Mouse (Mus musculus) liver, embryonic 14.5 days (tissue): ENCODE data around the gene Ppp2ca.

Experiments
- CTCF ChIP-seq: IDR thresholded peaks from 2 replicates; pipeline ENCODE4 v1.5.1; 2016; ENCODE audit warnings: antibody characterized with exemption, low read depth, control low read depth
- EP300 ChIP-seq: IDR thresholded peaks from 2 replicates; pipeline ENCODE4 v1.6.1; 2016; ENCODE audit warnings: antibody characterized with exemption, low read depth

DNA sequence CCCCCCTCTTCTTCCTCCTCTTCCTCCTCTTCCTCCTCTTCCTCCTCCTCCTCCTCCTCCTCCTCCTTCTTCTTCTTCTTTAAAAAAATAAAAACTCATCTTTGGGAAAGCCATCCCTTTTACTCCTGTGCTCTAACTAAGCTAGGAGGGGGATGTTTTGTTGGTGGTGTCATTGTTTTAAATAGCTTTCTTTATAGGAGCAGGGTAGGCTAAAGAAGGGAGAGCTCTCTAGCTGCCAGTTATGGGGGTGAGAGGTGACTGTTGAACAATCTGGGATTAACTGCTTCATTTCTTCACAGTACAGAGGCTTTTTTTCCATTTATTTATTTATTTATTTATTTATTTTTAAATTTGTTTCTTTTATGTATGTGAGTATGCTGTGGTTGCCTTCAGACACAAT, 7.0 kb downstream of the Ppp2ca start:
- TF ChIP-seq CTCF (no peak), EP300 (no peak)
